Mouse (Mus musculus) CH12.LX (cell line): ENCODE measurements around the gene Rnf213.

Experiments used
- CHD2 ChIP-seq: IDR thresholded peaks from 2 replicates; pipeline ENCODE4 v1.6.1; 2011; ENCODE audit warnings: low read length, improper control_type of control experiment
- CTCF ChIP-seq, 2 experiments: IDR thresholded peaks in 1 of 2; conservative IDR thresholded peaks in 1 of 2; 2 replicates each; pipeline ENCODE4 v1.5.1; 2011 to 2012; ENCODE audit warnings: low read depth in 2 of 2, low read length in 2 of 2, improper control_type of control experiment in 1 of 2, inconsistent platforms in 1 of 2, mild to moderate bottlenecking in 1 of 2, moderate library complexity in 1 of 2
- EP300 ChIP-seq: IDR thresholded peaks from 2 replicates; pipeline ENCODE4 v1.6.1; 2011; ENCODE audit warnings: low read length, improper control_type of control experiment
- MAFK ChIP-seq: IDR thresholded peaks from 2 replicates; pipeline ENCODE4 v1.6.1; 2011; ENCODE audit warnings: low read length, improper control_type of control experiment; ENCODE audit not compliant: insufficient replicate concordance
- MEF2A ChIP-seq: IDR thresholded peaks from 2 replicates; pipeline ENCODE4 v1.6.1; 2014; ENCODE audit warnings: low read depth, mild to moderate bottlenecking, inconsistent platforms, low read length, improper control_type of control experiment, borderline replicate concordance
- POLR2A ChIP-seq: IDR thresholded peaks from 2 replicates; pipeline ENCODE4 v1.6.1; 2011; ENCODE audit warnings: low read depth, mild to moderate bottlenecking, improper control_type of control experiment, low read length
- RAD21 ChIP-seq: IDR thresholded peaks from 2 replicates; pipeline ENCODE4 v1.6.1; 2011; ENCODE audit warnings: low read depth, mild to moderate bottlenecking, low read length, improper control_type of control experiment, moderate library complexity
- RCOR1 ChIP-seq: conservative IDR thresholded peaks from 2 replicates; pipeline ENCODE4 v1.6.1; 2012; ENCODE audit warnings: low read depth, mild to moderate bottlenecking, inconsistent platforms, low read length, improper control_type of control experiment
- SIN3A ChIP-seq: IDR thresholded peaks from 2 replicates; pipeline ENCODE4 v1.6.1; 2012; ENCODE audit warnings: low read length, improper control_type of control experiment, inconsistent platforms
- USF1 ChIP-seq: IDR thresholded peaks from 2 replicates; pipeline ENCODE4 v1.6.1; 2014; ENCODE audit warnings: low read depth, mild to moderate bottlenecking, inconsistent platforms, low read length, improper control_type of control experiment

DNA sequence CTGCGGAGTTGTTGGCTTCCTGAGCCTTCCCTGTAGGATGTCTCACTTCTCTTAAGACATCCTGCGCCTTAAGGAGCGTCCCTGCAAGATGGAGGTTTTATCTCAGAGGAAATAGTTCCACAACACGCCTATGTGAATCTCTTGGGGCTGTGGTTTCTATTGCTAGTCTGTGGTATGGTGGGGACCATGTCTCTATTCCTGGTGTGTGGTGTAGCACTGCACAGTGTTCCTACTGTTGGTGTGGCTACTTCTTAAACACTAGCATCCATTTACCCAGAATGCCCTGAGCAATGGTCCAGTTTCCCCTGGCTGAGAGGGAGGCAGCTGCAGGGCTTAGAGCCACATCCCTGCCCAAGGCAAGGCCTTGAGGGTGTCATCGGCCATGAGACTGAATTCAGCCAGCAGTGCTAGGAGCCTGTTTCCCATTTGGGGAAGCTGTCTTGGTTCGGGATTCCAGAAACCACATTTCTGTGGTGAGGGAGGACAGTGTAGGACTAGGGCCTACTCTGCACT is 10.5 kb upstream of the Rnf213 start:
- TF ChIP-seq RAD21 (no peak), MEF2A (no peak), CTCF (conservative IDR thresholded peaks at IDR 0.05 in 1 of 2, IDR thresholded peaks at IDR 0.05 in 1 of 2; ENCODE audit: low read depth in 2 of 2, low read length in 2 of 2) (no peak), MAFK (0 out of 2 replicates have a peak, but pooled peaks have one; percentile 7), USF1 (no peak), CHD2 (no peak), POLR2A (no peak), RCOR1 (no peak), EP300 (no peak), SIN3A (no peak)
